Mouse (Mus musculus): ENCODE measurements around the gene Gm38392. TPM values are rescaled to one million over a fixed set of nuclear protein-coding genes. Genes with fewer than 3 reads are reported as not detected.

Gene Gm38392
- polyA plus RNA-seq, 1 experiment from 2014 or later: not detected

GRCm38 (mm10) chr3:88235616-88236015 is 51.4 kb downstream of the Gm38392 start:
- H3K4me2 ChIP-seq (ENCODE audit: low read depth): no peak overlapping the region
- peak overlapping the region; percentile 86 for H3K27ac ChIP-seq (ENCODE audit: low read depth, low read length)
- DNase-seq (ENCODE audit: low spot score) (peak; percentile 62), ATAC-seq (ENCODE audit: insufficient read depth, low FRiP score, low TSS enrichment) (no peak)
- peaks cover 15% of the 10 kb centered on the region; the same call in 1 of the 2 replicates for H3K27me3 ChIP-seq (ENCODE audit: control insufficient read depth, insufficient read depth, low read length)
- H3K36me3 ChIP-seq (ENCODE audit: control insufficient read depth, insufficient read depth, low read length): no peaks in the 10 kb centered on the region
- no peak overlapping the region for H3K9ac ChIP-seq (ENCODE audit: low read length)
- no peaks in the 10 kb centered on the region for H3K9me3 ChIP-seq (ENCODE audit: control insufficient read depth, low read length)
- no peak overlapping the region for H3K4me3 ChIP-seq (ENCODE audit: low read depth, low read length)
- 31% methylated on average over 2 of the region's 2 CpGs for WGBS
- peaks cover 67% of the 10 kb centered on the region for H3K4me1 ChIP-seq (ENCODE audit: control insufficient read depth, insufficient read depth, low read length)

DNA sequence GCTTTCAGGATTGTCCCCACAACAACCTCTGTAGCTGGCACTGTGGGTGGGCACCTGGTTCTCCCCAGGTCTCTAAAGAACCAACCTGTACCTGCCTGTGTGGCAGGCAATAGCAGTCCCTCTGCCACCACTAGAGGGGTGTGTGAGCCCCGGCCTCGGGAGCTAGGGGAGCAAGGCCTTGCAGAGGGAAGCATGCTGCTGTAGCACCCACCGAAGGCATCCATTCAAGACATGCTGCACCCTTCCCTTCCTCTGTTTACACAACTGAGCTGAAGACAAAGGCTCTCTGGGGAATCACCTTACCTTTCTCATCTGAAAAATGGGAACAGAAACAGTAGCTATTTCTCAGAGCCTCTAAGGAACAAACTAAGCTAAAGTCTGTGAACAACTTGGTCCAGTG is 51.8 kb downstream of the Gm38392 start:
- Histone ChIP-seq H3K9me3 (ENCODE audit: control insufficient read depth, low read length) (no peaks in the 10 kb centered on the region), H3K4me2 (ENCODE audit: low read depth) (no peak overlapping the region), H3K27ac (ENCODE audit: low read depth, low read length) (peak overlapping the region; percentile 86), H3K4me1 (ENCODE audit: control insufficient read depth, insufficient read depth, low read length) (peaks cover 67% of the 10 kb centered on the region), H3K9ac (ENCODE audit: low read length) (no peak overlapping the region), H3K36me3 (ENCODE audit: control insufficient read depth, insufficient read depth, low read length) (no peaks in the 10 kb centered on the region), H3K27me3 (ENCODE audit: control insufficient read depth, insufficient read depth, low read length) (peaks cover 11% of the 10 kb centered on the region; the same call in 1 of the 2 replicates), H3K4me3 (ENCODE audit: low read depth, low read length) (no peak overlapping the region)
- 10% methylated on average over 3 of the region's 3 CpGs for WGBS
- ATAC-seq (ENCODE audit: insufficient read depth, low FRiP score, low TSS enrichment): no peak
- no peak for DNase-seq (ENCODE audit: low spot score)

DNA sequence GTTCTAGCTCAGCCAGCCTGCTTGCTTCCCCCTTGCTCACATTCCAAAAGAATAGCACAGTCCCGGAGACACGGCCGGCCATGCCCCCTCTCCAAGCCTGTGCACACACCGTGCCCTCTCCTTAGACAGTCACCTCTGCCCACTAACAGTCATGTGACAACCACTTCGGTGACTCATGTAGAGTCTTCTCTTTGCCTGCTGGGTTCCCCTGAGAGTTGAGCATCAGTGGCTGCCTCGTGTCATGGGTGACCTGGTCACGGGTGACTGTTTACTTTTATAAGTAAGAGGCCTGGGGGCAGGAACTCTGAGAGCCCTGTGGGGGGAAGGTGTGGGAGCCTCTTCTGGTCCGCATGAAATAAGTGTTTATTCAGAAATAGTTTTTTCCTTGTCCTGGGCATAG is 53.0 kb downstream of the Gm38392 start:
- H3K27ac ChIP-seq (ENCODE audit: low read depth, low read length): no peak overlapping the region
- DNase-seq (ENCODE audit: low spot score) (no peak), ATAC-seq (ENCODE audit: insufficient read depth, low FRiP score, low TSS enrichment) (no peak)
- no peaks in the 10 kb centered on the region for H3K9me3 ChIP-seq (ENCODE audit: control insufficient read depth, low read length)
- no peak overlapping the region for H3K4me2 ChIP-seq (ENCODE audit: low read depth)
- no peak overlapping the region for H3K9ac ChIP-seq (ENCODE audit: low read length)
- H3K4me1 ChIP-seq (ENCODE audit: control insufficient read depth, insufficient read depth, low read length): peaks cover 73% of the 10 kb centered on the region
- 60% methylated on average over 8 of the region's 8 CpGs for WGBS
- H3K36me3 ChIP-seq (ENCODE audit: control insufficient read depth, insufficient read depth, low read length): 0 out of 2 replicates have a peak, but pooled peaks cover 4% of the 10 kb centered on the region
- H3K27me3 ChIP-seq (ENCODE audit: control insufficient read depth, insufficient read depth, low read length): peaks cover 5% of the 10 kb centered on the region
- H3K4me3 ChIP-seq (ENCODE audit: low read depth, low read length): no peak overlapping the region

- ATAC-seq (ENCODE audit: insufficient read depth, low FRiP score, low TSS enrichment) (no peak), DNase-seq (ENCODE audit: low spot score) (no peak)
- Histone ChIP-seq H3K27ac (ENCODE audit: low read depth, low read length) (peak overlapping the region; percentile 40; the same call in 1 of the 2 replicates), H3K9me3 (ENCODE audit: control insufficient read depth, low read length) (no peaks in the 10 kb centered on the region), H3K4me3 (ENCODE audit: low read depth, low read length) (no peak overlapping the region), H3K36me3 (ENCODE audit: control insufficient read depth, insufficient read depth, low read length) (0 out of 2 replicates have a peak, but pooled peaks cover 4% of the 10 kb centered on the region), H3K27me3 (ENCODE audit: control insufficient read depth, insufficient read depth, low read length) (no peaks in the 10 kb centered on the region; the same call in 1 of the 2 replicates), H3K9ac (ENCODE audit: low read length) (no peak overlapping the region), H3K4me1 (ENCODE audit: control insufficient read depth, insufficient read depth, low read length) (peaks cover 71% of the 10 kb centered on the region), H3K4me2 (ENCODE audit: low read depth) (no peak overlapping the region)
- WGBS: 23% methylated on average over 7 of the region's 7 CpGs
Observed at GRCm38 (mm10) chr3:88232851-88233649, 54.0 kb downstream of the Gm38392 start.

DNA sequence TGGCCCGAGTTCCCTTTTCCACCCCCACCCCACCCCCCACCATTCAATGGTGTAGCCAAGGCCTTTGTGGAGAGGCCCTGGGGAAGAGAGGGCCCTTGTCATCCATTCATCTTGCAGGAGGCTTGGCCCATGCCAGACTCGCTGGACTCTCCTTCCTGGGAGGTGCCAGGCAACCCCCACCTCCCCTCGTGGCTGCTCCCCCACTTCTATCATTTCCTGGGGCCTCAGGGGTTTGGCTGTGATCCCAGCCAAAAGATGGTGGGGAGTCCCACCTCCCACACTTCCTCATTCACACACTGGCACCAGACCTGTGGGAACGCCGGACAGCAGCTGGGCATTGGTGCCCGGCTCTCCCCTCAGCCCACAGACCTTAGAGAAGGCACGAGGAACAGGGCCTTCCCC is 54.7 kb downstream of the Gm38392 start:
- H3K4me2 ChIP-seq (ENCODE audit: low read depth): no peak overlapping the region
- H3K4me3 ChIP-seq (ENCODE audit: low read depth, low read length): no peak overlapping the region
- peak; percentile 2; the same call in 1 of the 2 replicates for ATAC-seq (ENCODE audit: insufficient read depth, low FRiP score, low TSS enrichment)
- no peaks in the 10 kb centered on the region for H3K9me3 ChIP-seq (ENCODE audit: control insufficient read depth, low read length)
- WGBS: 55% methylated on average over 7 of the region's 7 CpGs
- DNase-seq (ENCODE audit: low spot score): no peak
- no peak overlapping the region for H3K9ac ChIP-seq (ENCODE audit: low read length)
- H3K4me1 ChIP-seq (ENCODE audit: control insufficient read depth, insufficient read depth, low read length): peaks cover 69% of the 10 kb centered on the region
- peak overlapping the region; percentile 90 for H3K27ac ChIP-seq (ENCODE audit: low read depth, low read length)
- no peaks in the 10 kb centered on the region; the same call in 1 of the 2 replicates for H3K27me3 ChIP-seq (ENCODE audit: control insufficient read depth, insufficient read depth, low read length)
- 0 out of 2 replicates have a peak, but pooled peaks cover 4% of the 10 kb centered on the region for H3K36me3 ChIP-seq (ENCODE audit: control insufficient read depth, insufficient read depth, low read length)

- 21% methylated on average over 1 of the region's 1 CpGs for WGBS
- peak; percentile 77 for ATAC-seq (ENCODE audit: insufficient read depth, low FRiP score, low TSS enrichment)
- Histone ChIP-seq H3K36me3 (ENCODE audit: control insufficient read depth, insufficient read depth, low read length) (0 out of 2 replicates have a peak, but pooled peaks cover 4% of the 10 kb centered on the region), H3K4me3 (ENCODE audit: low read depth, low read length) (peak overlapping the region; percentile 5; the same call in 1 of the 2 replicates), H3K9me3 (ENCODE audit: control insufficient read depth, low read length) (no peaks in the 10 kb centered on the region), H3K27me3 (ENCODE audit: control insufficient read depth, insufficient read depth, low read length) (no peaks in the 10 kb centered on the region; the same call in 1 of the 2 replicates), H3K4me1 (ENCODE audit: control insufficient read depth, insufficient read depth, low read length) (peaks cover 64% of the 10 kb centered on the region), H3K27ac (ENCODE audit: low read depth, low read length) (peak overlapping the region; percentile 90), H3K9ac (ENCODE audit: low read length) (0 out of 2 replicates have a peak overlapping the region, but pooled peaks have one; percentile 20), H3K4me2 (ENCODE audit: low read depth) (peak overlapping the region; percentile 18; the same call in 1 of the 2 replicates)
- DNase-seq (ENCODE audit: low spot score): peak; percentile 77
Observed at GRCm38 (mm10) chr3:88231061-88231641, 55.9 kb downstream of the Gm38392 start.

GRCm38 (mm10) chr3:88230262-88231047 is 56.6 kb downstream of the Gm38392 start:
- no peak for DNase-seq (ENCODE audit: low spot score)
- ATAC-seq (ENCODE audit: insufficient read depth, low FRiP score, low TSS enrichment): peak; percentile 1
- peak overlapping the region; percentile 18; the same call in 1 of the 2 replicates for H3K4me2 ChIP-seq (ENCODE audit: low read depth)
- no peaks in the 10 kb centered on the region for H3K9me3 ChIP-seq (ENCODE audit: control insufficient read depth, low read length)
- H3K36me3 ChIP-seq (ENCODE audit: control insufficient read depth, insufficient read depth, low read length): 0 out of 2 replicates have a peak, but pooled peaks cover 4% of the 10 kb centered on the region
- H3K4me1 ChIP-seq (ENCODE audit: control insufficient read depth, insufficient read depth, low read length): peaks cover 58% of the 10 kb centered on the region
- peak overlapping the region; percentile 5; the same call in 1 of the 2 replicates for H3K4me3 ChIP-seq (ENCODE audit: low read depth, low read length)
- H3K9ac ChIP-seq (ENCODE audit: low read length): peak overlapping the region; percentile 20
- H3K27ac ChIP-seq (ENCODE audit: low read depth, low read length): peak overlapping the region; percentile 89
- 21% methylated on average over 17 of the region's 17 CpGs for WGBS
- H3K27me3 ChIP-seq (ENCODE audit: control insufficient read depth, insufficient read depth, low read length): no peaks in the 10 kb centered on the region; the same call in 1 of the 2 replicates

DNA sequence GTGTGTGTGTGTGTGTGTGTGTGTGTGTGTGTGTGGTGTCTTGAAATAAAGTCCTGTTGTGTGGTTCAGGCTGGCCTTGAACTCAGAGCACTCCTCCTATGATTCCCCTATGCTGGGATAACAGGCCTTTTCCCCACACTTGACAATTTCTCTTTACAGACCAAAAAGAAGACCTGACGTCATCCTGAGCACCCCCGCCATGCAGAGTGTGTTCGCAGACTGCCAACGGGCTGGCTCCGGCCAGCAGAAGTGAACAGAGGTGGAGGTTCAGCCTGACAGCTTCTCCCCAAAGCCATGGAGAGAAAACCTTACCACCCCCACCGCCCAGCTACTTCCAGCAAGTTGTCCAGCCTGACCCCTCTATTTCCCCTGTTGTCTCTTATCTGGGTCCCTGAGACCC is 57.5 kb downstream of the Gm38392 start:
- H3K9me3 ChIP-seq (ENCODE audit: control insufficient read depth, low read length): no peaks in the 10 kb centered on the region
- H3K27ac ChIP-seq (ENCODE audit: low read depth, low read length): peak overlapping the region; percentile 89
- ATAC-seq (ENCODE audit: insufficient read depth, low FRiP score, low TSS enrichment): no peak
- H3K27me3 ChIP-seq (ENCODE audit: control insufficient read depth, insufficient read depth, low read length): no peaks in the 10 kb centered on the region; the same call in 1 of the 2 replicates
- H3K4me1 ChIP-seq (ENCODE audit: control insufficient read depth, insufficient read depth, low read length): peaks cover 58% of the 10 kb centered on the region
- 0 out of 2 replicates have a peak, but pooled peaks cover 4% of the 10 kb centered on the region for H3K36me3 ChIP-seq (ENCODE audit: control insufficient read depth, insufficient read depth, low read length)
- 81% methylated on average over 6 of the region's 6 CpGs for WGBS
- no peak overlapping the region for H3K4me2 ChIP-seq (ENCODE audit: low read depth)
- DNase-seq (ENCODE audit: low spot score): no peak
- no peak overlapping the region for H3K4me3 ChIP-seq (ENCODE audit: low read depth, low read length)
- no peak overlapping the region for H3K9ac ChIP-seq (ENCODE audit: low read length)

Data from neural tube, embryonic 11.5 days (tissue).